Mouse (Mus musculus) layer of hippocampus, adult 9-10 months (tissue): ENCODE measurements around the gene Myod1.

Source experiments
- DNase-seq: peaks from one replicate; pipeline ENCODE4 v3.0.0; 2022; ENCODE audit warnings: low spot score

The Myod1 gene

GRCm38 (mm10) chr7:46376172-46377007, at the start of gene Myod1:
TSS of gene Myod1 (plus strand) at chr7:46376474.
- DNase-seq, result no peak

GRCm38 (mm10) chr7:46327896-46328295, 48.4 kb upstream of the Myod1 start:
- no peak for DNase-seq

- no peak for DNase-seq
These were observed 38.9 kb upstream of the Myod1 start for GRCm38 (mm10) chr7:46337397-46337796.

GRCm38 (mm10) chr7:46339818-46340217, 36.5 kb upstream of the Myod1 start:
- no peak for DNase-seq

GRCm38 (mm10) chr7:46340295-46340694, 36.0 kb upstream of the Myod1 start:
- DNase-seq, result no peak

GRCm38 (mm10) chr7:46341471-46341870, 34.8 kb upstream of the Myod1 start:
- no peak for DNase-seq

GRCm38 (mm10) chr7:46347692-46348091, 28.6 kb upstream of the Myod1 start:
- DNase-seq, result no peak

- DNase-seq, result no peak
These were observed 27.5 kb upstream of the Myod1 start for GRCm38 (mm10) chr7:46348813-46349212.

- no peak for DNase-seq
These were observed 26.1 kb upstream of the Myod1 start for GRCm38 (mm10) chr7:46350119-46350702.

- no peak for DNase-seq
These were observed 23.5 kb upstream of the Myod1 start for GRCm38 (mm10) chr7:46352748-46353147.

- DNase-seq, result no peak
These were observed 23.1 kb upstream of the Myod1 start for GRCm38 (mm10) chr7:46353216-46353615.

- no peak for DNase-seq
These were observed 22.4 kb upstream of the Myod1 start for GRCm38 (mm10) chr7:46353875-46354274.

GRCm38 (mm10) chr7:46361776-46362175, 14.5 kb upstream of the Myod1 start:
- DNase-seq, result no peak

- DNase-seq, result peak; percentile 15
These were observed 12.1 kb upstream of the Myod1 start for GRCm38 (mm10) chr7:46364154-46364553.

GRCm38 (mm10) chr7:46365810-46366209, 10.5 kb upstream of the Myod1 start:
- no peak for DNase-seq

- DNase-seq, result no peak
These were observed 5.2 kb upstream of the Myod1 start for GRCm38 (mm10) chr7:46371104-46371503.

GRCm38 (mm10) chr7:46377008-46377346, 703 bp downstream of the Myod1 start:
- DNase-seq, result no peak

GRCm38 (mm10) chr7:46378123-46378522, 1.8 kb downstream of the Myod1 start:
- no peak for DNase-seq

GRCm38 (mm10) chr7:46378983-46379382, 2.7 kb downstream of the Myod1 start:
- no peak for DNase-seq

GRCm38 (mm10) chr7:46380625-46381024, 4.4 kb downstream of the Myod1 start:
- DNase-seq, result no peak

GRCm38 (mm10) chr7:46387430-46387829, 11.2 kb downstream of the Myod1 start:
- no peak for DNase-seq

GRCm38 (mm10) chr7:46389456-46390085, 13.3 kb downstream of the Myod1 start:
- no peak for DNase-seq

GRCm38 (mm10) chr7:46390226-46390625, 14.0 kb downstream of the Myod1 start:
- no peak for DNase-seq
